Mouse (Mus musculus) hindbrain, embryonic 12.5 days (tissue): ENCODE data around the gene Rccd1. TPM values are rescaled to one million over a fixed set of nuclear protein-coding genes. Genes with fewer than 3 reads are reported as not detected.
"Not testable (repeated sequence)": the region's sequence is repeated elsewhere in the genome, so short reads cannot be mapped to it uniquely, and the experiment has no call there.

Experiments used
- ATAC-seq: fragments of 200-750 bp; cut with Nextera tagmentation; 2 replicates; pipeline ENCODE4 v1.8.0; 2017; ENCODE audit warnings: moderate TSS enrichment; ENCODE audit not compliant: low FRiP score
- H3K27ac ChIP-seq: fragments of 300-500 bp; sonication (generic); 2 replicates; pipeline ENCODE4 v1.5.1; 2016; ENCODE audit warnings: mild to moderate bottlenecking
- H3K27me3 ChIP-seq: fragments of 300-500 bp; sonication (generic); 2 replicates; pipeline ENCODE4 v1.6.1; 2016; ENCODE audit warnings: mild to moderate bottlenecking
- H3K36me3 ChIP-seq: fragments of 300-500 bp; sonication (generic); 2 replicates; pipeline ENCODE4 v1.6.1; 2016; ENCODE audit warnings: mild to moderate bottlenecking
- H3K4me1 ChIP-seq: fragments of 300-500 bp; sonication (generic); 2 replicates; pipeline ENCODE4 v1.6.1; 2016
- H3K4me2 ChIP-seq: fragments of 300-500 bp; sonication (generic); replicated peaks from 2 replicates; pipeline ENCODE4 v1.6.1; 2016; ENCODE audit warnings: mild to moderate bottlenecking
- H3K4me3 ChIP-seq: fragments of 300-500 bp; sonication (generic); 2 replicates; pipeline ENCODE4 v1.5.1; 2016; ENCODE audit warnings: mild to moderate bottlenecking
- H3K9ac ChIP-seq: fragments of 300-500 bp; sonication (generic); 2 replicates; pipeline ENCODE4 v1.6.1; 2016; ENCODE audit warnings: mild to moderate bottlenecking, moderate library complexity
- H3K9me3 ChIP-seq: fragments of 300-500 bp; sonication (generic); replicated peaks from 2 replicates; pipeline ENCODE4 v1.6.1; 2016; ENCODE audit warnings: mild to moderate bottlenecking
- WGBS: fragments of 180-500 bp; shearing (Covaris S2); methylation state at CpG from one replicate; pipeline ENCODE4 v1.1.7; 2016; 5-methylcytosine and 5-hydroxymethylcytosine counted together
- polyA plus RNA-seq: library from polyadenylated mRNA; unstranded; fragments of >200 nt; fragmentation: Nextera tagmentation; extraction: Ambion mirVana; gene quantifications from 2 replicates; pipeline ENCODE4 v1.2.1, GENCODE M21; 2016

Gene Rccd1
- polyA plus RNA-seq, 1 experiment from 2014 or later, result 14.1 TPM

DNA sequence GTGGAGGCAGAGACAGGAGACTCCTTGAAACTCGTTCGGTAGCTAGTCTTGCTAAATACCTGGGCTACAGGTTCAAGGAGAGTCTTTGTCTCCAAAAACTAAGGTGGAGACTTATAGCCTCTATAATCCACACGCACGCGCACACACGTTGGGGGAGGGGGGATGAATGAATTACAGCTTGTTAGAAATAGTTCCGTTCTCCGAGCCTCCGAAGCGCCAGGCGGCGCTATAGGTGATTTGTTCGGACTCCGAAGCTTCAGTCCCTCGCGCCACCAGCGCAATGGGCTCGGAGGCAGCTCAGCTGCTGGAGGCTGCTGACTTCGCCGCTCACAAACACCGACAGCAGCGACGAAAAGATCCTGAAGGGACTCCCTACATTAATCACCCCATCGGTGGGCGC lies 18.6 kb upstream of the Rccd1 start, which contains the start of gene Hddc3:
Gene Hddc3, plus strand, starts transcription at position 247 of the 400 bp plus-strand sequence.
- Histone ChIP-seq H3K9me3 (no peaks in the 10 kb centered on the region), H3K36me3 (peaks cover under 1% of the 10 kb centered on the region; the same call in 1 of the 2 replicates), H3K9ac (peak within 1 kb of the TSS; percentile 75), H3K27ac (peak within 1 kb of the TSS; percentile 86), H3K4me1 (peaks cover 46% of the 10 kb centered on the region), H3K4me3 (peak within 1 kb of the TSS; percentile 52), H3K27me3 (no peaks in the 10 kb centered on the region), H3K4me2 (peak within 1 kb of the TSS; percentile 75)
- WGBS, result under 1% methylated on average over 25 of the region's 25 CpGs
- ATAC-seq, result peak; percentile 39

DNA sequence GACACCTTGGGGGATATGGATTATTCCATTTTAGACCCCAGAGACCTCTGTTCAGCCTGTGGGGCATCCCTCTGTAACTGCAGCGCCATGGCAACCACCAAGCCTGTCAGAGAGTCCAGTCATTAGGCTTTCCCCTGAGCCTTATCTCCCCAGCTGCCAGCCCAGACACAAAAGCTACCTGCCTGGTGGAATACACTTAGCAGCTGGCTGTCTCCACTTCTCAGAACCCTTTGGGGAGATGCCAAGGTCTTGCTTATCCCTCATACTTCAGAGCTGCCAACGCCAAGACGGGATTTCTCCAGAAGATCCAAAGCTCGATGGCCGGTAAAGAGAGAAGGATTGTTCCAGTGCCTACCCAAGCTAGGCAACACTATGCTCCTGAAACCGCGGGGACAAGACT lies 17.5 kb upstream of the Rccd1 start:
- Histone ChIP-seq H3K27ac (peak overlapping the region; percentile 78; the same call in 1 of the 2 replicates), H3K9me3 (no peaks in the 10 kb centered on the region), H3K36me3 (peaks cover 11% of the 10 kb centered on the region), H3K27me3 (no peaks in the 10 kb centered on the region), H3K4me1 (peaks cover 51% of the 10 kb centered on the region), H3K4me3 (no peak overlapping the region), H3K9ac (no peak overlapping the region), H3K4me2 (no peak overlapping the region; the same call in 1 of the 2 replicates)
- 64% methylated on average over 7 of the region's 7 CpGs for WGBS
- no peak for ATAC-seq

DNA sequence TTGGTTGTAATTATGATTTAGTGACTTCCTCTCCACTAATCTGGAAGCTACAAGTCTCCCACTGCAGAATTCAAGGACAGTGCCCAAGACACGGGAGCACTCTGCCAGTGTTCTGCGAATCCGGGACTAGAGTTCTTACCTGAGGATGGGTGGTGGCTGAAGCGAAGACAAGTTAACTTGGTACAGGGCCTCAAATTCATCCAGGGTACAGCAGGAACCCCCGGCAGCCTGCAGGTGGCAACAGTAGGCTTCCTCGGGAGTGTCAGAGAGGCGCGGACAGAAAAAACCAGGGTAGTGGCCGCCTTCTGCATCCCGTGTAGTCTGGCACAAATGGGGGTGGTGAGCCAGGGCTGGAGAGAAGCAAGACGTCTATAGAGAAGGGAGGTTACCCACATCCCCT lies 16.5 kb upstream of the Rccd1 start, which contains the start of gene Unc45a:
Gene Unc45a, minus strand, starts transcription at position 213 of the 400 bp plus-strand sequence.
- peak within 1 kb of the TSS; percentile 92 for H3K4me2 ChIP-seq
- peak within 1 kb of the TSS; percentile 84 for H3K9ac ChIP-seq
- WGBS, result 2% methylated on average over 11 of the region's 11 CpGs
- no peaks in the 10 kb centered on the region for H3K27me3 ChIP-seq
- no peaks in the 10 kb centered on the region for H3K9me3 ChIP-seq
- H3K36me3 ChIP-seq, result peaks cover 21% of the 10 kb centered on the region
- peak within 1 kb of the TSS; percentile 85 for H3K27ac ChIP-seq
- H3K4me1 ChIP-seq, result peaks cover 51% of the 10 kb centered on the region
- H3K4me3 ChIP-seq, result peak within 1 kb of the TSS; percentile 54
- peak; percentile 33 for ATAC-seq

DNA sequence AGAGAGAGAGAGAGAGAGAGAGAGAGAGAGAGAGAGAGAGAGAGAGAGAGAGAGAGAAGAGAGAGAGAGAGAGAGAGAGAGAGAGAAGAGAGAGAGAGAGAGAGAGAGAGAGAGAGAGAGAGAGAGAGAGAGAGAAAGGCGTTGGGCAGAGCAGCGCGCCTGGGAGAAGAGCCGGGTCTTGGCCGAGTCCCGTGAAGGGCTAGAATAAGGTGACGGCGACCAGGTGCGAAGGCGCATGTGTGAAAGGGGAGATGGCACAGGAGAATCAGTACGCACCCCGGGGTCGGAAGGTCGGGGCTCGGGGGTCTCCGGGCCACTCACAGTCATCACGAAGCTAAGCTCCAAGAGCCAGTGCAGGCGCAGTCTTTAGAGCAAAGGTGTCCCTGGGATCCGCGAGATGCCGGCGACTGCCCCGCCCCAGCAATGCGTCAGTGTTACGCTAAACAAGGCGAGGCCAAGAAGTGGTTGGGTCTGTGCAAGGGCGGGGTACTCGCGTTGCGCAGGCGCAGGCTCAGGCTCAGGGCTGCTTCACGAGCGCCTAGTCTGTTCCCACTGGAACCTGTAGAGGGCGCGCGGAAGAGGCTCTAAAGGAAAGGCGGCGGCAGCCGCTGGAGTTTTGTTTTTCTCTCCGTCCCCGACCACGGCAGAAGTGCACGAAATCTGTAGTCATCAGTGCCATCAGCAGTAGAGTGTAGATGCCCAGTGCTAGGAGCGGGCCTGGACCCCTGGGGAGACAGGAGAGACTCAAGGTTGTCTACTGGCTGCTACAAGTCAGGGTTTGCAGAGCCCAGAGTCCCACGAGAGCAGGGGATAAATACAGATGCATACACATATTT lies 15.8 kb upstream of the Rccd1 start:
- H3K27ac ChIP-seq, result peak overlapping the region; percentile 85
- H3K9ac ChIP-seq, result peak overlapping the region; percentile 84
- under 1% methylated on average over 44 of the region's 45 CpGs for WGBS
- peak overlapping the region; percentile 92 for H3K4me2 ChIP-seq
- peaks cover 29% of the 10 kb centered on the region for H3K36me3 ChIP-seq
- no peaks in the 10 kb centered on the region for H3K27me3 ChIP-seq
- peak; percentile 94 for ATAC-seq
- peak overlapping the region; percentile 54 for H3K4me3 ChIP-seq
- no peaks in the 10 kb centered on the region for H3K9me3 ChIP-seq
- H3K4me1 ChIP-seq, result peaks cover 51% of the 10 kb centered on the region

DNA sequence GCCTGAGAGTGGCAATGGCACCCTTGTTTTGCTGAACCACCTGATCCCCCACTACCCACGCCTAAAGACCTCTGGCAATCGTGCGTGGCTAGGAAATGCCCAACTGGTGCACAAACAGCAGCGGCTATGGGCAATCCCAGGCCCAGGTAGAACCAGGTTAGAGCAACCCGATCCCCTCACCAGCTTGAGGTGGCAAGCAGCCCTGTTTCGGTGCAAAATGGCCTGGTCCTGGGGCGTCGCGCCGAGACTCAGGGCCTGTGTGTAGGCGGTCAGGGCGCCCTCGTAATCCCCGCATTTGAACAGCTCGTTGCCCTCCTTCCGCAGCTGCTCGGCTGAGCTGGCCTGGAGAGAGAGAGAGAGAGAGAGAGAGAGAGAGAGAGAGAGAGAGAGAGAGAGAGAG lies 15.1 kb upstream of the Rccd1 start:
- peak overlapping the region; percentile 84 for H3K9ac ChIP-seq

DNA sequence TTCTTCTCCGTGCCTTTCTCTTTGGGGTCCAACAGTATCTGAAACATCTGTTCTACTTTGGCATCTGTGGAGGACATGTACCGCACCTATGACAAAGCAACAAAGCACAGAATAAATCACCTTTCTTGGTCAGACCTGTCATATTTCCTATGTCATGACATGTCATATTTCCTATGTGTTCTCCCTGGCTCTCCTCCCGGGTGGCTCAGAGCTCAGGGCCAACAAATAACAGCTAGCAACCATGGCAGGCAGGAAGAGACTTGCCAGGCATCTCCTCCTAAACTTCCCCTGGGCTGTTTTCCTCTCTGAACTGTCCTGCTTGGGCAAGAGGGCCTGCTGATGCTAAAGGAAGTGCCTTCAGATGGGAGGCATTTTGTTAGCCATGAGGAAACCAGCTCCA lies 12.7 kb upstream of the Rccd1 start:
- Histone ChIP-seq H3K9me3 (no peaks in the 10 kb centered on the region), H3K27me3 (no peaks in the 10 kb centered on the region), H3K4me3 (no peak overlapping the region), H3K36me3 (peaks cover 60% of the 10 kb centered on the region), H3K27ac (no peak overlapping the region), H3K4me1 (peaks cover 36% of the 10 kb centered on the region), H3K4me2 (no peak overlapping the region), H3K9ac (no peak overlapping the region; the same call in 1 of the 2 replicates)
- ATAC-seq, result no peak
- 95% methylated on average over 3 of the region's 3 CpGs for WGBS

More for the DNA sequence above, 15.1 kb upstream of the Rccd1 start:
- Histone ChIP-seq H3K9me3 (no peaks in the 10 kb centered on the region), H3K27me3 (no peaks in the 10 kb centered on the region), H3K36me3 (peaks cover 36% of the 10 kb centered on the region), H3K4me2 (peak overlapping the region; percentile 92), H3K27ac (peak overlapping the region; percentile 60; the same call in 1 of the 2 replicates), H3K4me3 (peak overlapping the region; percentile 54), H3K4me1 (peaks cover 51% of the 10 kb centered on the region)
- WGBS, result 9% methylated on average over 17 of the region's 17 CpGs
- no peak for ATAC-seq

DNA sequence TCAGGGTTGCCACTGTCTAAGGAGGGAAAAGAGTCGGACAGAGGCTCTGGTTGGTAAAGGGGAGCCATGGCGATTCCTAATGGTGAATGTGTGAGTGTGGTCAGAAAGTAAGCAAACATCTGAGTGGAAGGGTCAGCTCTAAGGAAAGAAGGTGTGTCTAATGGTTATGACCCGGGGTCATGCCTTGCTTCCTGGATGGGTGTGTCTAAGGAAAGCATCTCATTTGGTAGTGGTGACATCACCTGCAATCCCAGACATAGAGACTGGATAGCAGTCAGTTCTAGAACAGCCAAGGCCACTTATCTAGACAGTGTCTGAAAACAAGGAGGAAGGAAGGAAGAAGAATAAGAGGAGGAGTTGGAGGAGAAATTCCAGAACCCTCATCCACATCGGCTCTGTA lies 10.6 kb upstream of the Rccd1 start:
- Histone ChIP-seq H3K9ac (no peak overlapping the region), H3K27ac (no peak overlapping the region), H3K27me3 (no peaks in the 10 kb centered on the region), H3K4me3 (no peak overlapping the region), H3K36me3 (peaks cover 81% of the 10 kb centered on the region), H3K4me2 (no peak overlapping the region), H3K9me3 (no peaks in the 10 kb centered on the region), H3K4me1 (peaks cover 21% of the 10 kb centered on the region)
- 96% methylated on average over 4 of the region's 4 CpGs for WGBS
- no peak for ATAC-seq

DNA sequence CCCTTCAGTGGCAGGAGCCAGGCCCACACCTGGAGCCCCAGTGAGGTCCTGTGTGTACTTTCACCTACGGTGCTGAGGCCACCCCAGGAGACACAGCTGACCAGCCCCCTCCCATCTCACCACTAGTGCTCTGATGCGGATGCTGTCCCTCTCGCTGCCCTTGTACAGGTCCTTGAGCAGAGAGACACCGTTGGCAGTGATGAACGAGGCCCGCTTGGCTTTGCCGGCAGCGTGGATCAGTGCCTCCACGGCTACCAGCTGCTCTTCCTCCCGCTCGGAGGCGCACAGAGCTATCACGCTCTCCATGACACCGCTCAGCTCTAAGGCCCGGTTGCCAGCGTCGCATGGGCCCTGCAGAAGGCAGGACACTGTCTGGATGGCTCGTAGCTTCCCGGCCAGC lies 7.2 kb upstream of the Rccd1 start:
- no peaks in the 10 kb centered on the region for H3K27me3 ChIP-seq
- H3K27ac ChIP-seq, result no peak overlapping the region
- no peaks in the 10 kb centered on the region for H3K9me3 ChIP-seq
- ATAC-seq, result no peak
- H3K4me1 ChIP-seq, result no peaks in the 10 kb centered on the region
- H3K9ac ChIP-seq, result no peak overlapping the region
- 89% methylated on average over 19 of the region's 19 CpGs for WGBS
- peaks cover 100% of the 10 kb centered on the region for H3K36me3 ChIP-seq
- no peak overlapping the region for H3K4me2 ChIP-seq
- H3K4me3 ChIP-seq, result no peak overlapping the region

DNA sequence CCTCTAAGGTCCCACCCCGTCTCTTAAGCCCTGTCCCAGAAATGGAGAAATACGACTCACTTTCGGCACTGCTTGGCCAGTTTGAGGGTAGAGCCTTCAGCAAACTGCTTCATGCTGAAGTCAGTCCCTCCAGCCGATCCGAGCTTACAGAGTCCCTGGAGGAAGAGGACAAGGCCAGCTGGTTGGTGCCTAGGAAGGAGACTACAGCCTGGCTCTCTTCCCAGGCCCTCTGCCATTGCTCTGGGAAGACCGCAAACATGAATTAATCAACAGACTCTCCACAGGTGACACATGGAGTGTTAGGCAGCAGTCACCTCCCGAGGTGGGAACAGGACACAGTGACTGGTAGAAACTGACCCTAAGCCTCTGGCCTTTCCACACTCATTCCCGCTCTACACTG lies 6.0 kb upstream of the Rccd1 start:
- ATAC-seq, result no peak
- Histone ChIP-seq H3K4me3 (no peak overlapping the region), H3K36me3 (peaks cover 100% of the 10 kb centered on the region), H3K4me2 (no peak overlapping the region), H3K9me3 (no peaks in the 10 kb centered on the region), H3K4me1 (no peaks in the 10 kb centered on the region), H3K9ac (no peak overlapping the region), H3K27ac (no peak overlapping the region), H3K27me3 (no peaks in the 10 kb centered on the region)
- 94% methylated on average over 8 of the region's 8 CpGs for WGBS

DNA sequence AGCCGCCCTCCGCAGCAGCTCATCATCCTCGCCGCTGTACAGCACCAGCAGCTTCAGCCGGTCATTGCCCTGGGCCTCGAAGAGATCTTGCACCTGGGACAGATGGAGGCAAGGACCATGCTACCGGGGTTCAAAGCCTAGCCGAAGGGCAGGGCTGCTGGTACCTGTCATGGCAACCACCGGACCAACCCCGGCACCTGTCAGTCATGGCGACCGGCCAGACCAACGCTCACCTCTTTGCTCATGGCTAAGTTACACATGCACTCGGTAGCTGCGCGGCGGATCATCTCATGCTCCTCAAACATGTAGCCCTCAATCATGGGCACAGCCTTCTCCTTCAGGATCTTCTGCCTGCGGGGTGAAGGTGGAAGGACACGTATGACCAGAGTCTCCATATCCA lies 1.8 kb upstream of the Rccd1 start:
- Histone ChIP-seq H3K4me3 (no peak overlapping the region), H3K4me2 (no peak overlapping the region), H3K9me3 (no peaks in the 10 kb centered on the region), H3K36me3 (peaks cover 62% of the 10 kb centered on the region), H3K27ac (no peak overlapping the region), H3K27me3 (no peaks in the 10 kb centered on the region), H3K4me1 (peaks cover 9% of the 10 kb centered on the region), H3K9ac (0 out of 2 replicates have a peak overlapping the region, but pooled peaks have one; percentile 8)
- 97% methylated on average over 19 of the region's 19 CpGs for WGBS
- ATAC-seq, result no peak

DNA sequence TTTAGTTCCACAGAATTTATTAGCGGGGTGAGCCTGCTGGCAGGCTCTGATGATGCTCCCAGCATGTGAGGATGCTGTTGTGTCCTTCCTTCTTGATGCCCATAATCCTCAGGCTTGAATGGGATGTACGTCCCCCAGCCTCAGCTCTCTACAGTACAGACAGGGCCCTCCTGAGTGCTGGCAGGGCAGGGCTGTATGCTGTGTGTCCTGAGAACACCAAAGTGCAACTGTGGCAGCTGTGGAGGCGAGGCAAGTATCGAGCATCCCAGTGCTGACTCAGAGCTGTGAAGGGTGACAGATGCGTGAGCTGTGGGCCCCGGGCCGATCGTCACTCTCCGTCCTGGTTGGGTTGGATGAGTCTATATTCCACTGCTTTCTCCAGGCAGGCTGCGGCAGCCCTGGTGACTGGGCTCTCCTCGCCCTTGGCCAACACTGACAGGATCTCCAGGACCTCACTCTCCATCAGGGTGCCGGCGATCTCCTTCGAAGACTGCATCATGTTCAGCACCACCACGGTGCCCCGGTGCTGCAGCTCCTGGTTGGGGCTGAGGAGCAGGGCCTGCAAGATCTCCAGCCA lies 1.1 kb upstream of the Rccd1 start:
- no peak for ATAC-seq
- Histone ChIP-seq H3K36me3 (peaks cover 61% of the 10 kb centered on the region), H3K27me3 (no peaks in the 10 kb centered on the region), H3K9me3 (no peaks in the 10 kb centered on the region), H3K9ac (0 out of 2 replicates have a peak overlapping the region, but pooled peaks have one; percentile 8), H3K27ac (peak overlapping the region; percentile 12; the same call in 1 of the 2 replicates), H3K4me3 (no peak overlapping the region), H3K4me1 (peaks cover 9% of the 10 kb centered on the region), H3K4me2 (no peak overlapping the region)
- 96% methylated on average over 16 of the region's 16 CpGs for WGBS

DNA sequence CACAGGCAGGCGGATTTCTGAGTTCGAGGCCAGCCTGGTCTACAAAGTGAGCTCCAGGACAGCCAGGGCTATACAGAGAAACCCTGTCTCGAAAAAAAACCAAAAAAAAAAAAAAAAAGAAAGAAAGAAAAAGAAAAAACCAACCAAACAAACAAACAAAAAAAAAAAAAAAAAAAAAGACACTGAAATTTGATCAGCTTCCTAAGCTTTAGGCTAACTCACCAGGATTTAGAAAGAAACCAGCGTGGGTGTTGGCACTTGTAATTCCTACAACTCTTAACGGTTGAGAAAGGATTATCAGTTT lies 514 bp upstream of the Rccd1 start:
- Histone ChIP-seq H3K4me2 (0 out of 2 replicates have a peak overlapping the region, but pooled peaks have one; percentile 57), H3K36me3 (peaks cover 61% of the 10 kb centered on the region), H3K27ac (peak overlapping the region; percentile 83)
- 50% methylated on average over 4 of the region's 5 CpGs for WGBS
- ATAC-seq, H3K27me3 ChIP-seq, H3K4me3 ChIP-seq, H3K9me3 ChIP-seq, H3K4me1 ChIP-seq, H3K9ac ChIP-seq: not testable (repeated sequence)
